Mouse (Mus musculus): ENCODE results near the gene Sdcbp2. TPM values are rescaled to one million over a fixed set of nuclear protein-coding genes. Genes with fewer than 3 reads are reported as not detected.

Gene Sdcbp2
- total RNA-seq, 2 experiments from 2014 or later: 1.3 to 1.9 TPM

GRCm38 (mm10) chr2:151564006-151564405, 8.4 kb upstream of the Sdcbp2 start:
- intact Hi-C loops (cut with DNase I): loop anchor here (5.0 kb wide), 1 partner anchor 118 kb away; no protein-coding TSS in a partner anchor
- no peak for DNase-seq (ENCODE audit: low spot score in 2 of 2)

DNA sequence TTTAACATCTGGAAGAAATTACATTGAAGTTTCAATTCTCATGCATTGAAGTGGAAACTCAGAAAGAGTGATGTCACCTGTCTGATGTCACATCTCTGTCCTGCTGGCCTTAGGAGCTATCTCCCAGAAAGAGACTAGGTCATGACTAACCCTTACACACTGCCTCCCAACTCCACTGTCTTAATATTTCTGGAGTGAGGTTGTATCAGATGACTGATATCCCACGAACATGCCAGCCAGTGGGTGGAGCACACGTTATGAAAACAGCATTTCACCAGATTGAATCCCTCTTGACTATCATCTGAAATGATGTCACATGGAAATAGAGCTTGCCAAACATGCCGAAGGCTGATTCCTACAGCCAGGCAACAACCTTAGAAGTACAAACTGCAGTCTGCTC, 7.4 kb upstream of the Sdcbp2 start:
- no peak for DNase-seq (ENCODE audit: low spot score in 2 of 2)
- intact Hi-C loops (cut with DNase I): loop anchor here (5.0 kb wide), 1 partner anchor 117 kb away; no protein-coding TSS in a partner anchor

DNA sequence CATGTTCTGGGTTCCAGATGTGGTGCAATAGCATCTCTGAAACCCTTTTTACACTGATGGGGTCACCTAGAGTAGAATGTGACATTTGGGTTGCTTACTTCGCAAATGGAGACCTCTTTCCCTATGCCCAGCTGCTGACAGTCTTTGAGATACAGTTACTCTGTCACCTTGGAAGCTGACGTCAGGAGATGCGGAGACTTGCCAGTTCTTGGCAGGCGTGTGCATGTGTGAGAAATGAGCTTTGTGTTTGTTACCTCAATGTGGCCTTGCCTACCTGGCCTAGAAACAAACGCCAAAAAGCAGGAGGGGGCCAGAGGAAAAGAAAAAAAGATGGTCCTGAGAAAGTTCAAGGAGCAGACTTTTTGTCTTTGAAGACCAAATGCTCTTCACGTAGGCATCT, 5.6 kb upstream of the Sdcbp2 start:
- intact Hi-C loops (cut with DNase I): no loop called here

DNA sequence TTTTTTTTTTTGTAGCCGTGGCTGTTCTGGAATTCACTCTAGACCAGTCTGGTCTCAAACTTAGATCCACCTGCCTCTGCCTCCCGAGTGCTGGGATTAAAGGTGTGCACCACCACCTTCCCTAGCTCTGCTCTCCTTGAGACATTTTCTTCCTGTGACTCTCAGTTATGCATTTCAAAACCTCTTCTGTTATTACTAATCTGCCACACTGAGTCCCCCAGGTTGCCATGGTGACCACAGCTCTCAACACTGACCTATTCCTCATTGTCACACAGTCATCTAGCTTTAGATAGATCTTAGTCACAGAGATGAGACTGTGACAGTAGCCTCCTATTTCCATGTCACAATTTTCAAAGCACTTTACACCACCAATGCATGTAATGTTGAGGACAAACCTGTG, 3.0 kb upstream of the Sdcbp2 start:
- intact Hi-C loops (cut with DNase I): no loop called here
- DNase-seq (ENCODE audit: low spot score in 2 of 2): no peak

More for the DNA sequence above, 5.6 kb upstream of the Sdcbp2 start:
- no peak for DNase-seq (ENCODE audit: low spot score in 2 of 2)

DNA sequence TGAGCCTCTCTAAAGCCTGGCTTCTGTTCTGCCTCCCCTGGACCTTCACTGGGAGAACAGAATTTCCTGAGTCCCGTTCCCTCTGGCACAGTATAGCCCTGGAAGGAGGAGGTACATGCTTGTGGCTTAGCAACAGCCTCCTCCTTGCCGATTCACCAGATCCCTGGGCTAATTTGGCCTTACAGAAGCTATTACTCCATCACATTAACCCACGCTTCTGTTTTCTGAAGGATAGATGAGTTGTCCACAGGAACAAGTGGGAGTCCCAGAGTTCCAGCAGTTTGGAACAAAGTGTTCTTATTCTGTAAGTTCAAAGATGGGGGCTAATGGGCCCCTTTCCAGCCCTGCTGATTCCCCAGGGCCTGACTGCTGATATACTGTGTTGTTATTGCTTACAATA, 1.2 kb downstream of the Sdcbp2 start:
- intact Hi-C loops (cut with DNase I): loop anchor here (2.0 kb wide), 3 partner anchors 31 to 59 kb away; partner anchors contain the start of genes Fkbp1a and Snph
- peak in 1 of 2 experiments; percentile 81 for DNase-seq (ENCODE audit: low spot score in 2 of 2)

DNA sequence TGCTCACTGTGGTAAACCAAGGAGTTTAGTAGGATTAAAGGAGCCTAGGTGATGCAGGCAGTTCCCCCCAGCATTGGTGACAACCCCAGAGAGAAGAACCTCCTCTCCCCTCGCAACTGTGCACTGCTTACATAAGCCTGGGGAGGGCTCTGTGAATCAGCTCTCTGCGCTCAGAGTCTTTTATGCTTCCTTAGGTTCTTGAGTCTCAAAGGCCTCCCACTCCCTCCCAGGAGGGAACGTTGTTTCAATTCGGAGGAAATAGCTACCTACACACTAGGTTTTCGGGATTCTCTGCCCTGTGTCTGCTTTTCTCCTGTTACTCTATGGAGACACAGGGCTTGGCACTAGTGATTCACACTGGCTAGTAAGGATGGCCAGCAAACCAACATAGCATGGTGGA, 2.2 kb downstream of the Sdcbp2 start:
- DNase-seq (ENCODE audit: low spot score in 2 of 2): peak; percentile 69 to 93
- intact Hi-C loops (cut with DNase I): loop anchor here (1.0 to 5.0 kb wide), 5 partner anchors 32 to 108 kb away; partner anchors contain the start of genes Fkbp1a and Snph

DNA sequence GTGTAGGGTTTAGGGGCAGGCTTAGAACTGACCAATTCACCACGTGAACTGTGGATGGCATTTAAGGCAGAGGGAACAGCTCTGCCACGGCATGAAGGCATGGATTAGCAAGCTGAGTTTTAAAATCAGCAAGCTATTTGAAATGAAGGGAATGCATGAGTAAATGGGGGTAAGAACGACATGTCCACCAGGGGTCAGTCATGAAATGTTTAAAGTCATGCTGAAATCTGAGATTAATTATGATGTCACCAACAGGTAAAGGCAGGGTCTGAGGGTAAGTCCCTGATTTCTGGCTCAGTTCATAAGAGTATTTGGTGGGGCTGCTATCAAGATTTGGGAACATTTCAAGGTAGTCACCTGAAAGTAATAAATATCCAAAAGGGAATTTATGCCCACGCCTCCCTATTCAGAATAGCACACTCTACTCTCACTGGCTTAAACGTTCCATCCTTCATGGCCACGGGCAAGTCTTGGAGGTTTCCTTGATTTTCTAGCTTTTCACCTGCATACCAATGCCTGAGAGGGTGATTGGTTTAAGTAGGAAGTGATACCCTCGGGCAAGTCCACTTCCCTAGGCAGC, 2.8 kb downstream of the Sdcbp2 start:
- peak in 1 of 2 experiments; percentile 46 for DNase-seq (ENCODE audit: low spot score in 2 of 2)
- intact Hi-C loops (cut with DNase I): loop anchor here (1.0 to 5.0 kb wide), 5 partner anchors 32 to 107 kb away; partner anchors contain the start of genes Fkbp1a and Snph

- peak; percentile 92 to 98 for DNase-seq (ENCODE audit: low spot score in 2 of 2)
- intact Hi-C loops (cut with DNase I): loop anchor here (1.0 to 5.0 kb wide), 5 partner anchors 33 to 106 kb away; partner anchors contain the start of genes Fkbp1a and Snph
Measured at GRCm38 (mm10) chr2:151575699-151576389, 3.4 kb downstream of the Sdcbp2 start.

GRCm38 (mm10) chr2:151579183-151579582, 6.8 kb downstream of the Sdcbp2 start:
- no peak for DNase-seq (ENCODE audit: low spot score in 2 of 2)
- intact Hi-C loops (cut with DNase I): loop anchor here (5.0 kb wide), 1 partner anchor 38 kb away; no protein-coding TSS in a partner anchor

DNA sequence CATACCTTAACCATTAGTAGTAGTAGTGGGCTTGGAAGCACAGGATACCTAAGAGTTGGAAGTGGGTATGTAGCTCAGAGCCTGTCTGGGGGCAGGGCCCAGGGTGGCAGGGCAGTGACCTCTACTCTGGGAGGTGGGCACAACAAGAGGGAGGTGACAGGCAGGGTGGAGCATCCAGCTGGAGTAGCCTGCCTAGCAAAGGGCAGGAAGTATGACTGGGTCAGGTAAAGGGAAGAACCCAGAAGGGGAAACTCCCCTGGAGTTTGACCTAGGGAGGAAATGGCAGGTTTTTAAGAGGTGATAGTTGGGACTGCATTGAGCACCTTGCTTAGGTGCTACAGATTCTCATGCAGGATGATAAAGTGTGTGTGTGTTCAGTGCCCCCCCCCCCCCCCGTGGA, 8.5 kb downstream of the Sdcbp2 start:
- DNase-seq (ENCODE audit: low spot score in 2 of 2): no peak
- intact Hi-C loops (cut with DNase I): no loop called here

DNA sequence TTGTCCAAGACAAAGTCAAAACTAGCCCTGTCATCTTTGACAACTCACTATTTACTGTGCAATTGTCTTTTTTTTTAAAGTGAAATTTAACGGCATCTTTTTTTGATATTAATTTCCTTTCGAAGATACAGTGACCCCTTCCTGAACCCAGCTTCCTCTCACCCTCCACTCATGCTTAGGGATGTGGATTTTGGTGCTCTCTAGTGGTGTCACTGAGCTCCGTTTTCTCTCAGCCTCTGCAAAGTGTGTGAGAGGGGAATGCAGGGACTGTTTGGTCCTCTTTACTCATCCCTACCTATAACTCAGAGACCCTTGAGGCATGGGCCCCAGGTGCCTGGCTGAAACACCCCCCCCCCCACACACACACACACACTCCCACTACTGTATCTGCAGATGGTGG, 13.5 kb downstream of the Sdcbp2 start:
- DNase-seq (ENCODE audit: low spot score in 2 of 2): no peak
- intact Hi-C loops (cut with DNase I): no loop called here

- intact Hi-C loops (cut with DNase I): no loop called here
- DNase-seq (ENCODE audit: low spot score in 2 of 2): no peak
Measured at GRCm38 (mm10) chr2:151586807-151587206, 14.4 kb downstream of the Sdcbp2 start.

GRCm38 (mm10) chr2:151587306-151587705, 14.9 kb downstream of the Sdcbp2 start:
- intact Hi-C loops (cut with DNase I): no loop called here
- DNase-seq (ENCODE audit: low spot score in 2 of 2): peak in 1 of 2 experiments; percentile 48

DNA sequence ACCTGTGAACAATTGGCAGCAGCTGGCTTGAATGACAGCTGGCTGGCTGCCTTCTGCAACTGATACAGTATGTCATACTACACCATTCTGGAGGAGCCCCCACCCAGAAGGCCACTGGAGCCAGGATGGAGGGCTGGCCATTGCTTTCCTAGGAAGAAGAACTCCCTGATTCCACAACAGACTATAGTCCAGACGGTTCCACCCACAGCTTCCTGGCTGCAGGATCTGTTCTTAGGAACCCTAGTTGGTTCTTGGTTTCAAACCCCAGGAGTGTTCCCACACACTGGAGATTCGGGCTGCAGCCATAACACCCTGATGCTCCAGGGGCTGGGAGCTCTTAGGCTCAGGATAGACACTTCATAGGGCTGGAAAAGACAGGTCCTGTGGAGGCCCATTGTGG, 25.6 kb downstream of the Sdcbp2 start:
- peak in 1 of 2 experiments; percentile 87 for DNase-seq (ENCODE audit: low spot score in 2 of 2)
- intact Hi-C loops (cut with DNase I): no loop called here

DNA sequence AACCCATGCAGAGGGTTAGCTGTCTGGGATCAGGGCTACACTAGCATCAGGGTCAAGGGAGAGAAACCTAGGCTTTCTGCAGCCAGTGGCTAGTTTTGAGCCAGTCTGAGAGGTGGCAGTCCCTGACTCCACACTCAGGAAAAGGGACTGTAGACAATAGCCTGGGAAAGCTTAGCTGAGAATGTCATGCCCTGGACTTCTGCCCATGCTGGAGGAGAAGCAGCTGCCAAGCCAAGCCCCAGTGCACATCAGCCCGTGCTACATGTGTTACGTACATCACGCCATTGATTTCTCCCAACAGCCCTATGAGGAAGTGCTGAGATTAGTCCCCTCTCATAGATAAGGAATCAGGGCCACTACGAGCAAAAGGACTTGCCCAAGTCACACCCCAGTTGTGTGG, 29.7 kb downstream of the Sdcbp2 start:
- intact Hi-C loops (cut with DNase I): loop anchor here (2.0 kb wide), 1 partner anchor 29 kb away; no protein-coding TSS in a partner anchor

GRCm38 (mm10) chr2:151603630-151604029, 31.2 kb downstream of the Sdcbp2 start:
- intact Hi-C loops (cut with DNase I): loop anchor here (2.0 kb wide), 1 partner anchor 27 kb away; no protein-coding TSS in a partner anchor

More for the DNA sequence above, 29.7 kb downstream of the Sdcbp2 start:
- DNase-seq (ENCODE audit: low spot score in 2 of 2): no peak

GRCm38 (mm10) chr2:151605437-151605987, 33.1 kb downstream of the Sdcbp2 start:
- peak; percentile 74 to 92 for DNase-seq (ENCODE audit: low spot score in 2 of 2)
- intact Hi-C loops (cut with DNase I): no loop called here

More at GRCm38 (mm10) chr2:151603630-151604029, 31.2 kb downstream of the Sdcbp2 start:
- peak in 1 of 2 experiments; percentile 57 for DNase-seq (ENCODE audit: low spot score in 2 of 2)

DNA sequence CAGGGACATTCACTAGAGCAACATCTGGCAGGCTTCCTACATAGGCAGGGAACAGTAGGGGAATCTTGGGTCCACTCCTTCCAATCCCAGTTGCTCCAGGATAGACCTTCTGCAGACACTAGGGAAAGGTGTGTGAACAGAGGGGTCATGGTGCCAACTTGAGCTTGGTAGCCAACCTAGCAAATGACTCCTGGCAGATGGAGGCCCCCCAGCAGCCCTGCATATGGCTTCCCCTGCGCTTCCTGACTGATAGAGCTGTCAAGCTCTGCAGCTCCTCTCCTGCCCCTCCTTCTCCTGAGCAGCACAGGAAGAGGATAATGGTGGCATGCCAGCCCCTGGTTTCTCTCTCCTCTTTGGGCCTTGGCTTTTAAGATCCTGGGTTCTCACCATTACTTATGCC, 36.0 kb downstream of the Sdcbp2 start:
- intact Hi-C loops (cut with DNase I): no loop called here
- DNase-seq (ENCODE audit: low spot score in 2 of 2): no peak

GRCm38 (mm10) chr2:151609974-151610373, 37.6 kb downstream of the Sdcbp2 start:
- no peak for DNase-seq (ENCODE audit: low spot score in 2 of 2)
- intact Hi-C loops (cut with DNase I): no loop called here

- intact Hi-C loops (cut with DNase I): loop anchor here (5.0 kb wide), 1 partner anchor 38 kb away; no protein-coding TSS in a partner anchor
- peak; percentile 68 to 95 for DNase-seq (ENCODE audit: low spot score in 2 of 2)
Measured at GRCm38 (mm10) chr2:151615779-151616178, 43.4 kb downstream of the Sdcbp2 start.
